Mouse (Mus musculus): ENCODE data around the gene Crb3. TPM values are rescaled to one million over a fixed set of nuclear protein-coding genes. Genes with fewer than 3 reads are reported as not detected.
"Not testable (repeated sequence)": the region's sequence is repeated elsewhere in the genome, so short reads cannot be mapped to it uniquely, and the experiment has no call there.

The Crb3 gene
- polyA plus RNA-seq, 1 experiment from 2014 or later: 33.0 TPM

GRCm38 (mm10) chr17:57041554-57041953, 17.4 kb upstream of the Crb3 start, which contains the start of gene Slc25a41:
Gene Slc25a41 (minus strand): TSS chr17:57041654.
- Histone ChIP-seq H3K27ac (ENCODE audit: low read depth) (no peak within 1 kb of the TSS), H3K9ac (replicated peaks) (no peak within 1 kb of the TSS), H3K4me3 (ENCODE audit: low read depth, low read length) (no peak within 1 kb of the TSS), H3K36me3 (replicated peaks; ENCODE audit: insufficient read depth, low read length) (0 out of 2 replicates have a peak, but pooled peaks cover 3% of the 10 kb centered on the region), H3K4me2 (ENCODE audit: low read depth, low read length) (no peak within 1 kb of the TSS), H3K4me1 (ENCODE audit: insufficient read depth) (no peaks in the 10 kb centered on the region; the same call in 1 of the 2 replicates), H3K9me3 (ENCODE audit: low read length) (no peaks in the 10 kb centered on the region), H3K27me3 (ENCODE audit: insufficient read depth, low read length) (no peaks in the 10 kb centered on the region)
- DNase-seq: no peak
- ATAC-seq: no peak
- no peak for TF ChIP-seq EP300 (IDR thresholded peaks at IDR 0.05; ENCODE audit: low read depth)
- TF ChIP-seq CTCF (IDR thresholded peaks at IDR 0.05; ENCODE audit: low read depth): no peak
- 74% methylated on average over 8 of the region's 8 CpGs for WGBS (ENCODE audit: insufficient replicate concordance)

GRCm38 (mm10) chr17:57047406-57047805, 11.5 kb upstream of the Crb3 start:
- WGBS (ENCODE audit: insufficient replicate concordance): 69% methylated on average over 5 of the region's 5 CpGs
- DNase-seq (no peak), ATAC-seq (no peak)
- no peak overlapping the region for H3K4me3 ChIP-seq (ENCODE audit: low read depth, low read length)
- TF ChIP-seq CTCF (IDR thresholded peaks at IDR 0.05; ENCODE audit: low read depth): no peak
- TF ChIP-seq EP300 (IDR thresholded peaks at IDR 0.05; ENCODE audit: low read depth): no peak
- no peak overlapping the region for H3K27ac ChIP-seq (ENCODE audit: low read depth)
- no peak overlapping the region for H3K4me2 ChIP-seq (ENCODE audit: low read depth, low read length)
- H3K4me1 ChIP-seq (ENCODE audit: insufficient read depth): no peaks in the 10 kb centered on the region
- H3K9me3 ChIP-seq (ENCODE audit: low read length): no peaks in the 10 kb centered on the region
- peaks cover 13% of the 10 kb centered on the region; the same call in 1 of the 2 replicates for H3K36me3 ChIP-seq (replicated peaks; ENCODE audit: insufficient read depth, low read length)
- H3K27me3 ChIP-seq (ENCODE audit: insufficient read depth, low read length): no peaks in the 10 kb centered on the region
- H3K9ac ChIP-seq (replicated peaks): no peak overlapping the region

- TF ChIP-seq EP300 (IDR thresholded peaks at IDR 0.05; ENCODE audit: low read depth) (no peak), CTCF (IDR thresholded peaks at IDR 0.05; ENCODE audit: low read depth) (no peak)
- no peak overlapping the region for H3K4me2 ChIP-seq (ENCODE audit: low read depth, low read length)
These were observed 10.1 kb upstream of the Crb3 start for GRCm38 (mm10) chr17:57048816-57049215.

GRCm38 (mm10) chr17:57051679-57052078, 7.2 kb upstream of the Crb3 start:
- ATAC-seq; H3K27me3 ChIP-seq (ENCODE audit: insufficient read depth, low read length); H3K4me3 ChIP-seq (ENCODE audit: low read depth, low read length); H3K27ac ChIP-seq (ENCODE audit: low read depth); H3K9me3 ChIP-seq (ENCODE audit: low read length); H3K4me2 ChIP-seq (ENCODE audit: low read depth, low read length); DNase-seq; H3K4me1 ChIP-seq (ENCODE audit: insufficient read depth); H3K9ac ChIP-seq (replicated peaks): not testable (repeated sequence)
- H3K36me3 ChIP-seq (replicated peaks; ENCODE audit: insufficient read depth, low read length): peaks cover 29% of the 10 kb centered on the region
- peak; percentile 56 for TF ChIP-seq CTCF (IDR thresholded peaks at IDR 0.05; ENCODE audit: low read depth)
- 73% methylated on average over 4 of the region's 4 CpGs for WGBS (ENCODE audit: insufficient replicate concordance)

More at GRCm38 (mm10) chr17:57048816-57049215, 10.1 kb upstream of the Crb3 start:
- Histone ChIP-seq H3K4me1 (ENCODE audit: insufficient read depth) (no peaks in the 10 kb centered on the region), H3K4me3 (ENCODE audit: low read depth, low read length) (no peak overlapping the region), H3K27ac (ENCODE audit: low read depth) (no peak overlapping the region), H3K36me3 (replicated peaks; ENCODE audit: insufficient read depth, low read length) (peaks cover 26% of the 10 kb centered on the region), H3K9me3 (ENCODE audit: low read length) (no peaks in the 10 kb centered on the region), H3K9ac (replicated peaks) (no peak overlapping the region), H3K27me3 (ENCODE audit: insufficient read depth, low read length) (no peaks in the 10 kb centered on the region)
- ATAC-seq (no peak), DNase-seq (no peak)
- WGBS (ENCODE audit: insufficient replicate concordance): 70% methylated on average over 3 of the region's 3 CpGs

GRCm38 (mm10) chr17:57056246-57056645, 2.7 kb upstream of the Crb3 start:
- Histone ChIP-seq H3K9me3 (ENCODE audit: low read length) (no peaks in the 10 kb centered on the region), H3K27me3 (ENCODE audit: insufficient read depth, low read length) (peaks cover 13% of the 10 kb centered on the region), H3K27ac (ENCODE audit: low read depth) (peak overlapping the region; percentile 67), H3K36me3 (replicated peaks; ENCODE audit: insufficient read depth, low read length) (peaks cover 22% of the 10 kb centered on the region), H3K4me2 (ENCODE audit: low read depth, low read length) (no peak overlapping the region; the same call in 1 of the 2 replicates), H3K4me3 (ENCODE audit: low read depth, low read length) (no peak overlapping the region), H3K4me1 (ENCODE audit: insufficient read depth) (peaks cover 20% of the 10 kb centered on the region), H3K9ac (replicated peaks) (no peak overlapping the region)
- TF ChIP-seq EP300 (IDR thresholded peaks at IDR 0.05; ENCODE audit: low read depth) (no peak), CTCF (IDR thresholded peaks at IDR 0.05; ENCODE audit: low read depth) (no peak)
- DNase-seq: no peak
- 60% methylated on average over 3 of the region's 3 CpGs for WGBS (ENCODE audit: insufficient replicate concordance)
- ATAC-seq: peak; percentile 28

- ATAC-seq (peak; percentile 51), DNase-seq (peak; percentile 78)
These were observed 627 bp downstream of the Crb3 start, which contains the start of gene Slc25a23 for GRCm38 (mm10) chr17:57059486-57059977. Gene Slc25a23 (minus strand): TSS chr17:57059863.

More at GRCm38 (mm10) chr17:57059486-57059977, 627 bp downstream of the Crb3 start, which contains the start of gene Slc25a23:
- Histone ChIP-seq H3K4me2 (ENCODE audit: low read depth, low read length) (peak within 1 kb of the TSS; percentile 81), H3K36me3 (replicated peaks; ENCODE audit: insufficient read depth, low read length) (0 out of 2 replicates have a peak, but pooled peaks cover 3% of the 10 kb centered on the region), H3K4me1 (ENCODE audit: insufficient read depth) (peaks cover 28% of the 10 kb centered on the region), H3K27me3 (ENCODE audit: insufficient read depth, low read length) (peaks cover 32% of the 10 kb centered on the region), H3K27ac (ENCODE audit: low read depth) (peak within 1 kb of the TSS; percentile 91), H3K4me3 (ENCODE audit: low read depth, low read length) (peak within 1 kb of the TSS; percentile 75), H3K9ac (replicated peaks) (peak within 1 kb of the TSS; percentile 77), H3K9me3 (ENCODE audit: low read length) (no peaks in the 10 kb centered on the region)
- TF ChIP-seq CTCF (IDR thresholded peaks at IDR 0.05; ENCODE audit: low read depth): no peak
- no peak for TF ChIP-seq EP300 (IDR thresholded peaks at IDR 0.05; ENCODE audit: low read depth)
- whole genome bisulfite sequencing (ENCODE audit: insufficient replicate concordance): 0% methylated on average over 19 of the region's 45 CpGs

Measured in liver, postnatal 0 days (tissue).